Mouse (Mus musculus) cerebellum, adult 2 months (tissue): ENCODE data around the gene Cnksr1.

Experiments
- CTCF ChIP-seq: fragments of 200-500 bp; IDR thresholded peaks from 2 replicates; pipeline ENCODE4 v1.5.1; 2011; ENCODE audit warnings: low read depth, mild to moderate bottlenecking, control low read depth, low read length, moderate library complexity, borderline replicate concordance; ENCODE audit not compliant: insufficient read depth
- POLR2A ChIP-seq: fragments of 200-500 bp; IDR thresholded peaks from 2 replicates; pipeline ENCODE4 v1.6.1; 2011; ENCODE audit warnings: low read length, control low read depth, borderline replicate concordance; ENCODE audit not compliant: insufficient read depth

- TF ChIP-seq POLR2A (no peak), CTCF (peak; percentile 33; the same call in 1 of the 2 replicates)
These were observed 11.5 kb upstream of the Cnksr1 start for GRCm38 (mm10) chr4:134249651-134250050.
